Mouse (Mus musculus) intestine, embryonic 14.5 days (tissue): ENCODE data around the gene Slc30a3. TPM values are rescaled to one million over a fixed set of nuclear protein-coding genes. Genes with fewer than 3 reads are reported as not detected.
A peak's percentile ranks its signal among the peaks of the same experiment; 100 is the strongest.

ENCODE experiments used
- ATAC-seq: fragments of 200-750 bp; cut with Nextera tagmentation; replicated peaks from 2 replicates; pipeline ENCODE4 v1.8.0; 2017; ENCODE audit warnings: low read depth, moderate number of reproducible peaks, moderate TSS enrichment, moderate library complexity; ENCODE audit not compliant: low FRiP score, low TSS enrichment
- DNase-seq: peaks from one replicate; pipeline ENCODE4 v3.0.0-alpha.2; 2018; ENCODE audit warnings: low spot score
- H3K27ac ChIP-seq: fragments of 300-500 bp; sonication (generic); 2 replicates; pipeline ENCODE4 v1.5.1; 2014; ENCODE audit warnings: low read depth, mild to moderate bottlenecking, control low read depth
- H3K27me3 ChIP-seq: fragments of 300-500 bp; sonication (generic); replicated peaks from 2 replicates; pipeline ENCODE4 v1.6.1; 2014; ENCODE audit warnings: low read length, control low read depth; ENCODE audit not compliant: control insufficient read depth, insufficient read depth
- H3K36me3 ChIP-seq: fragments of 300-500 bp; sonication (generic); 2 replicates; pipeline ENCODE4 v1.6.1; 2014; ENCODE audit warnings: low read length, control low read depth; ENCODE audit not compliant: control insufficient read depth, insufficient read depth
- H3K4me1 ChIP-seq: fragments of 300-500 bp; sonication (generic); replicated peaks from 2 replicates; pipeline ENCODE4 v1.6.1; 2014; ENCODE audit warnings: low read length, control low read depth, mixed read lengths; ENCODE audit not compliant: control insufficient read depth, insufficient read depth
- H3K4me2 ChIP-seq: fragments of 300-500 bp; sonication (generic); 2 replicates; pipeline ENCODE4 v1.6.1; 2014; ENCODE audit warnings: low read length
- H3K4me3 ChIP-seq: fragments of 300-500 bp; sonication (generic); 2 replicates; pipeline ENCODE4 v1.5.1; 2014; ENCODE audit warnings: low read depth, low read length, control low read depth, mixed read lengths
- H3K9ac ChIP-seq: fragments of 300-500 bp; sonication (generic); 2 replicates; pipeline ENCODE4 v1.6.1; 2014; ENCODE audit warnings: mild to moderate bottlenecking, low read length
- H3K9me3 ChIP-seq: fragments of 300-500 bp; sonication (generic); 2 replicates; pipeline ENCODE4 v1.6.1; 2016; ENCODE audit warnings: low read length, control low read depth; ENCODE audit not compliant: control insufficient read depth
- whole genome bisulfite sequencing: fragments of 180-500 bp; shearing (Covaris S2); extraction: QIAGEN DNeasy Blood & Tissue Kit; methylation state at CpG from one replicate; pipeline ENCODE4 v1.1.7; 2014; 5-methylcytosine and 5-hydroxymethylcytosine counted together
- polyA plus RNA-seq: library from polyadenylated mRNA; unstranded; fragments of >200 nt; fragmentation: Nextera tagmentation; extraction: Ambion mirVana; gene quantifications from 2 replicates; pipeline ENCODE4 v1.2.1, GENCODE M21; 2014

The Slc30a3 gene
- polyA plus RNA-seq, 1 experiment from 2014 or later: 0.20 TPM

GRCm38 (mm10) chr5:31083949-31084348 is 24.1 kb downstream of the Slc30a3 start:
- Histone ChIP-seq H3K4me1 (no peaks in the 10 kb centered on the region; the same call in 1 of the 2 replicates), H3K9ac (no peak overlapping the region), H3K4me2 (no peak overlapping the region), H3K36me3 (peaks cover 3% of the 10 kb centered on the region; the same call in 1 of the 2 replicates), H3K4me3 (no peak overlapping the region), H3K27me3 (peaks cover 11% of the 10 kb centered on the region; the same call in 1 of the 2 replicates), H3K9me3 (no peaks in the 10 kb centered on the region), H3K27ac (no peak overlapping the region)
- DNase-seq: no peak
- ATAC-seq: no peak
- WGBS: 13% methylated on average over 8 of the region's 8 CpGs

GRCm38 (mm10) chr5:31082935-31083625 is 25.0 kb downstream of the Slc30a3 start:
- ATAC-seq (no peak), DNase-seq (no peak)
- Histone ChIP-seq H3K4me3 (no peak overlapping the region), H3K9ac (no peak overlapping the region), H3K27ac (no peak overlapping the region), H3K27me3 (peaks cover 2% of the 10 kb centered on the region; the same call in 1 of the 2 replicates), H3K9me3 (no peaks in the 10 kb centered on the region), H3K36me3 (peaks cover 11% of the 10 kb centered on the region), H3K4me2 (no peak overlapping the region), H3K4me1 (no peaks in the 10 kb centered on the region; the same call in 1 of the 2 replicates)
- WGBS: 22% methylated on average over 12 of the region's 12 CpGs

- H3K27me3 ChIP-seq: no peaks in the 10 kb centered on the region
- no peaks in the 10 kb centered on the region for H3K9me3 ChIP-seq
- DNase-seq (peak; percentile 70), ATAC-seq (no peak)
- no peak overlapping the region for H3K27ac ChIP-seq
- no peak overlapping the region for H3K9ac ChIP-seq
- peaks cover 19% of the 10 kb centered on the region for H3K36me3 ChIP-seq
- WGBS: 20% methylated on average over 5 of the region's 5 CpGs
- no peak overlapping the region for H3K4me3 ChIP-seq
- H3K4me1 ChIP-seq: no peaks in the 10 kb centered on the region; the same call in 1 of the 2 replicates
- H3K4me2 ChIP-seq: no peak overlapping the region
Observed at GRCm38 (mm10) chr5:31082355-31082754, 25.7 kb downstream of the Slc30a3 start.

- peak; percentile 60 for DNase-seq
Observed at GRCm38 (mm10) chr5:31081386-31081785, 26.7 kb downstream of the Slc30a3 start.

GRCm38 (mm10) chr5:31080795-31081164 is 27.3 kb downstream of the Slc30a3 start:
- H3K27me3 ChIP-seq: no peaks in the 10 kb centered on the region
- WGBS: 66% methylated on average over 3 of the region's 3 CpGs
- H3K9ac ChIP-seq: no peak overlapping the region
- no peak overlapping the region for H3K4me3 ChIP-seq
- no peak for DNase-seq
- H3K36me3 ChIP-seq: peaks cover 34% of the 10 kb centered on the region
- H3K9me3 ChIP-seq: no peaks in the 10 kb centered on the region
- no peak overlapping the region for H3K27ac ChIP-seq
- H3K4me2 ChIP-seq: no peak overlapping the region
- no peaks in the 10 kb centered on the region; the same call in 1 of the 2 replicates for H3K4me1 ChIP-seq
- ATAC-seq: no peak

More at GRCm38 (mm10) chr5:31081386-31081785, 26.7 kb downstream of the Slc30a3 start:
- Histone ChIP-seq H3K9me3 (no peaks in the 10 kb centered on the region), H3K4me1 (no peaks in the 10 kb centered on the region; the same call in 1 of the 2 replicates), H3K4me2 (no peak overlapping the region), H3K4me3 (no peak overlapping the region), H3K27me3 (no peaks in the 10 kb centered on the region), H3K36me3 (peaks cover 28% of the 10 kb centered on the region), H3K9ac (no peak overlapping the region), H3K27ac (no peak overlapping the region)
- WGBS: 73% methylated on average over 3 of the region's 3 CpGs
- no peak for ATAC-seq

GRCm38 (mm10) chr5:31080059-31080794 is 27.8 kb downstream of the Slc30a3 start:
- no peak overlapping the region for H3K9ac ChIP-seq
- no peak overlapping the region for H3K4me2 ChIP-seq
- no peak overlapping the region for H3K4me3 ChIP-seq
- no peak overlapping the region for H3K27ac ChIP-seq
- WGBS: 76% methylated on average over 13 of the region's 13 CpGs
- peaks cover 40% of the 10 kb centered on the region for H3K36me3 ChIP-seq
- H3K9me3 ChIP-seq: no peaks in the 10 kb centered on the region
- no peaks in the 10 kb centered on the region; the same call in 1 of the 2 replicates for H3K4me1 ChIP-seq
- no peak for DNase-seq
- no peak for ATAC-seq
- H3K27me3 ChIP-seq: no peaks in the 10 kb centered on the region

GRCm38 (mm10) chr5:31076346-31076745 is 31.7 kb downstream of the Slc30a3 start:
- H3K9ac ChIP-seq: no peak overlapping the region
- DNase-seq: no peak
- H3K4me3 ChIP-seq: no peak overlapping the region
- peaks cover 78% of the 10 kb centered on the region for H3K36me3 ChIP-seq
- no peaks in the 10 kb centered on the region for H3K9me3 ChIP-seq
- no peak overlapping the region for H3K4me2 ChIP-seq
- no peaks in the 10 kb centered on the region for H3K4me1 ChIP-seq
- no peak for ATAC-seq
- 85% methylated on average over 13 of the region's 13 CpGs for WGBS
- no peaks in the 10 kb centered on the region for H3K27me3 ChIP-seq
- H3K27ac ChIP-seq: no peak overlapping the region

GRCm38 (mm10) chr5:31073176-31073575 is 34.9 kb downstream of the Slc30a3 start:
- Histone ChIP-seq H3K4me3 (no peak overlapping the region), H3K4me1 (no peaks in the 10 kb centered on the region), H3K4me2 (no peak overlapping the region), H3K36me3 (peaks cover 98% of the 10 kb centered on the region), H3K9ac (no peak overlapping the region), H3K27ac (no peak overlapping the region), H3K27me3 (no peaks in the 10 kb centered on the region), H3K9me3 (no peaks in the 10 kb centered on the region)
- ATAC-seq (no peak), DNase-seq (no peak)
- WGBS: 91% methylated on average over 12 of the region's 12 CpGs
